ENCODE assay signal across 8 mouse cellular contexts in genomic region chr13:24297252-24297651, GRCm38 (mm10). TPM values are rescaled to one million over a fixed set of nuclear protein-coding genes. Genes with fewer than 3 reads are reported as not detected.
A peak's percentile ranks its signal among the peaks of the same experiment; 100 is the strongest.
DNase-seq lines count a peak whose midpoint lies in the region; ATAC-seq and TF ChIP-seq lines count a peak whose summit lies in the region.

No protein-coding gene starts in this region.

- DNase-seq in frontal cortex, postnatal 14 days (ENCODE audit: low spot score in 2 of 2) = no peak
- DNase-seq in neural tube, embryonic 10.5 days (ENCODE audit: extremely low spot score, low spot score) = peak; percentile 47
- peak; percentile 75 for DNase-seq in forebrain, embryonic 11.5 days (ENCODE audit: low spot score)
- DNase-seq in lung, adult 2 months = peak; percentile 36

- no peaks in the 10 kb centered on the region for H3K36me3 ChIP-seq in neural tube, embryonic 15.5 days
- H3K36me3 ChIP-seq in forebrain, embryonic 11.5 days (ENCODE audit: control insufficient read depth, insufficient read depth, low read length) = no peaks in the 10 kb centered on the region
- H3K36me3 ChIP-seq in small intestine, adult 2 months (ENCODE audit: control insufficient read depth, insufficient read depth, low read length) = no peaks in the 10 kb centered on the region

- peak; percentile 65; the same call in 1 of the 2 replicates for ATAC-seq in frontal cortex, adult (ENCODE audit: low TSS enrichment)
- no peak for ATAC-seq in neural tube, embryonic 15.5 days (ENCODE audit: low FRiP score)
- ATAC-seq in forebrain, embryonic 11.5 days (replicated peaks; ENCODE audit: low FRiP score) = no peak

- no peak overlapping the region for H3K4me3 ChIP-seq in neural tube, embryonic 15.5 days (replicated peaks)
- no peak overlapping the region for H3K4me3 ChIP-seq in bone marrow macrophage, adult 2 months (ENCODE audit: insufficient read depth, low read length)
- no peak overlapping the region for H3K4me3 ChIP-seq in forebrain, embryonic 11.5 days (ENCODE audit: low read depth, low read length)
- no peak overlapping the region for H3K4me3 ChIP-seq in lung, adult 2 months (replicated peaks; ENCODE audit: extremely low read depth, low read depth, low read length)
- H3K4me3 ChIP-seq in small intestine, adult 2 months (ENCODE audit: low read depth, low read length) = no peak overlapping the region

- no peaks in the 10 kb centered on the region for H3K9me3 ChIP-seq in neural tube, embryonic 15.5 days (replicated peaks)
- no peaks in the 10 kb centered on the region for H3K9me3 ChIP-seq in forebrain, embryonic 11.5 days (ENCODE audit: control insufficient read depth, low read length)

- WGBS in neural tube, embryonic 15.5 days = 19% methylated on average over 4 of the region's 4 CpGs
- WGBS in forebrain, embryonic 11.5 days = 21% methylated on average over 4 of the region's 4 CpGs
- 18% methylated on average over 4 of the region's 4 CpGs for WGBS in lung, adult 2 months
- WGBS in small intestine, adult 2 months = 15% methylated on average over 4 of the region's 4 CpGs

- H3K27me3 ChIP-seq in neural tube, embryonic 15.5 days (replicated peaks) = no peaks in the 10 kb centered on the region
- H3K27me3 ChIP-seq in forebrain, embryonic 11.5 days (ENCODE audit: control insufficient read depth, insufficient read depth, low read length) = no peaks in the 10 kb centered on the region
- H3K27me3 ChIP-seq in small intestine, adult 2 months (ENCODE audit: control insufficient read depth, insufficient read depth, low read length) = no peaks in the 10 kb centered on the region

- TF ChIP-seq POLR2A in bone marrow macrophage, adult 2 months (IDR thresholded peaks at IDR 0.05; ENCODE audit: borderline replicate concordance, low read depth, low read length) = no peak
- TF ChIP-seq POLR2A in lung, adult 2 months (IDR thresholded peaks at IDR 0.05; ENCODE audit: borderline replicate concordance, extremely low read depth, low read depth, low read length) = no peak
- TF ChIP-seq POLR2A in small intestine, adult 2 months (IDR thresholded peaks at IDR 0.05; ENCODE audit: low read depth, low read length) = no peak

- H3K4me1 ChIP-seq in neural tube, embryonic 15.5 days = no peaks in the 10 kb centered on the region
- H3K4me1 ChIP-seq in bone marrow macrophage, adult 2 months (ENCODE audit: control insufficient read depth, insufficient read depth, low read length) = no peaks in the 10 kb centered on the region
- H3K4me1 ChIP-seq in forebrain, embryonic 11.5 days (replicated peaks; ENCODE audit: control insufficient read depth, insufficient read depth, low read length) = no peaks in the 10 kb centered on the region
- no peaks in the 10 kb centered on the region for H3K4me1 ChIP-seq in lung, adult 2 months (ENCODE audit: control insufficient read depth, insufficient read depth, low read length)
- H3K4me1 ChIP-seq in small intestine, adult 2 months (ENCODE audit: control insufficient read depth, insufficient read depth, insufficient read length, low read length) = peaks cover 5% of the 10 kb centered on the region; the same call in 1 of the 2 replicates

- no peak overlapping the region for H3K9ac ChIP-seq in neural tube, embryonic 15.5 days (replicated peaks)
- no peak overlapping the region for H3K9ac ChIP-seq in forebrain, embryonic 11.5 days (ENCODE audit: low read length)

- H3K27ac ChIP-seq in neural tube, embryonic 15.5 days (replicated peaks) = no peak overlapping the region
- no peak overlapping the region for H3K27ac ChIP-seq in bone marrow macrophage, adult 2 months (ENCODE audit: insufficient read depth, low read depth, low read length)
- no peak overlapping the region for H3K27ac ChIP-seq in forebrain, embryonic 11.5 days (ENCODE audit: low read depth, low read length)
- no peak overlapping the region for H3K27ac ChIP-seq in small intestine, adult 2 months (ENCODE audit: insufficient read depth, low read depth, low read length)

- no peak overlapping the region for H3K4me2 ChIP-seq in neural tube, embryonic 15.5 days
- H3K4me2 ChIP-seq in forebrain, embryonic 11.5 days (ENCODE audit: low read depth, low read length, severe bottlenecking) = no peak overlapping the region

- peak; percentile 27; the same call in 1 of the 2 replicates for TF ChIP-seq CTCF in bone marrow macrophage, adult 2 months (IDR thresholded peaks at IDR 0.05; ENCODE audit: low read depth, low read length)
- TF ChIP-seq CTCF in lung, adult 2 months (IDR thresholded peaks at IDR 0.05; ENCODE audit: insufficient read depth, low read length) = peak; percentile 73
- peak; percentile 51; the same call in 1 of the 2 replicates for TF ChIP-seq CTCF in small intestine, adult 2 months (IDR thresholded peaks at IDR 0.05; ENCODE audit: extremely low read depth, insufficient read length, insufficient replicate concordance, low read depth, low read length)

RNA-seq across cellular contexts. Expression of gene Carmil1, which starts 16.7 kb away (rescaled TPM):
- 37.6 and 39.9 TPM in 2 replicates for polyA plus RNA-seq in neural tube, embryonic 15.5 days (2015; fragmentation: Nextera tagmentation; extraction: Ambion mirVana)
- polyA plus RNA-seq in bone marrow macrophage, adult 2 months (2012; ENCODE audit: insufficient read depth, insufficient read length, missing spikeins) = 4.1 and 9.7 TPM in 2 replicates
- polyA plus RNA-seq in forebrain, embryonic 11.5 days (2014; fragmentation: Nextera tagmentation; extraction: Ambion mirVana) = 27.7 and 30.0 TPM in 2 replicates
- polyA plus RNA-seq in lung, adult 2 months (2012; rRNA removed) = 9.5 and 17.3 TPM in 2 replicates
- polyA plus RNA-seq in small intestine, adult 2 months (2012; rRNA removed) = 3.6 and 9.8 TPM in 2 replicates

RNA-seq across cellular contexts. Expression of gene Cmah, which starts 30.0 kb away (rescaled TPM):
- polyA plus RNA-seq in neural tube, embryonic 15.5 days (2015; fragmentation: Nextera tagmentation; extraction: Ambion mirVana) = 0.22 and 1.7 TPM in 2 replicates
- 5.6 and 7.5 TPM in 2 replicates for polyA plus RNA-seq in bone marrow macrophage, adult 2 months (2012; ENCODE audit: insufficient read depth, insufficient read length, missing spikeins)
- polyA plus RNA-seq in forebrain, embryonic 11.5 days (2014; fragmentation: Nextera tagmentation; extraction: Ambion mirVana) = 0.37 and 0.45 TPM in 2 replicates
- polyA plus RNA-seq in lung, adult 2 months (2012; rRNA removed) = 2.7 and 3.5 TPM in 2 replicates
- 0.60 and 0.70 TPM in 2 replicates for polyA plus RNA-seq in small intestine, adult 2 months (2012; rRNA removed)

Comparison
In these comparisons a context has a peak if more than half of its experiments do, and no peak if none do; other contexts are left out.
1. DNase-seq: peak in neural tube, embryonic 10.5 days (single experiment), forebrain, embryonic 11.5 days (single experiment) and lung, adult 2 months (single experiment); none in frontal cortex, postnatal 14 days (0 of 2).
2. Peak in every context shown above with its lines, with median percentiles within 50 percentile points of each other: CTCF ChIP-seq.